Mouse (Mus musculus): ENCODE measurements around the gene Slc25a36.

The Slc25a36 gene

DNA sequence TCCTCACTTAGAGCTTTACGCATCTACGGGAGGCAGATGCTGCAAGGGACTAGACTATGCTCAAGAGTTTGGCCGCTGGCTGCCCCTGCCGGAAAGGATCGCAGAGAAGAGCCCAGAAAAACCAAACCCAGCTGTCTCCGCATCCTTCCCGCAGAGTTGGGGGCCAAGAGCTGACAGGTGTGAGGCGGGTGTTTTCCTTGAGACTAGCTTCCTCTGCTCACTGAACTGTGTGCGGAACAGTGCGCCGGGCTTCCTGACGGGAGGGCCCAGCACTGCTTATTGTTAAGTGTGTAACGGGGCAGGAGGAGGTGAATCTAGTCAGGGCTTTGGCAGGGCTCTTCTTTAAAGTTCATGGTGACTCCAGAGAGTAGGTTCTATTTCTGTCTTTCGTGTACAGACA, 55.1 kb downstream of the Slc25a36 start:
- H3K4me3 ChIP-seq (replicated peaks; ENCODE audit: low read length), result peak overlapping the region; percentile 51; the same call in 1 of the 2 replicates
- no peaks in the 10 kb centered on the region for H3K36me3 ChIP-seq (ENCODE audit: insufficient read depth, low read length)
- H3K9me3 ChIP-seq (ENCODE audit: low read length), result no peaks in the 10 kb centered on the region
- peaks cover 8% of the 10 kb centered on the region; the same call in 1 of the 2 replicates for H3K27me3 ChIP-seq (ENCODE audit: insufficient read depth, low read length)
- peaks cover 37% of the 10 kb centered on the region for H3K4me1 ChIP-seq (replicated peaks; ENCODE audit: low read depth, low read length)
- no peak for TF ChIP-seq CTCF (conservative IDR thresholded peaks at IDR 0.05; ENCODE audit: low read length)
- TF ChIP-seq NANOG (IDR thresholded peaks at IDR 0.05; ENCODE audit: borderline replicate concordance, low read length), result no peak
- no peak for TF ChIP-seq POU5F1 (IDR thresholded peaks at IDR 0.05; ENCODE audit: borderline replicate concordance, low read length)

DNA sequence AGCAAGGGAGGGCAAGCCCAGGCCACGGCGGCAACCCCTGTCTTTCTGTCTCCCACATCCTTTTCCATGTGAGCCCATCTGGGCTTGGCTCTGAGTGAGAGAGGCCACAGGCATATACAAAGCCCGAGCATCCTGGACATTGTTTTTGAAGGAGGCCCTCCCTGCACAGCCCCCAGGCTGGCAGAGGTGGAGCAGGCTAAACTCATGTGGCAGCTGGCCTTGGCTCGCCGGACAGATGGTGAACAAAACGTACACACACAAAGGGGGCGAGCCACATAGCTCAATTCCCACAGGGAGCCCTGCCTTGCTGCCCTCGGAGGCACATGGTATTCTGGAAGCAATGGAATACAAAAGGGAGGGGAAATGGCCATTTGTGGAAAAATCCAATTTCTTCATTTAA, 59.8 kb downstream of the Slc25a36 start:
- Histone ChIP-seq H3K27me3 (ENCODE audit: insufficient read depth, low read length) (peaks cover 8% of the 10 kb centered on the region; the same call in 1 of the 2 replicates), H3K4me1 (replicated peaks; ENCODE audit: low read depth, low read length) (peaks cover 23% of the 10 kb centered on the region), H3K9me3 (ENCODE audit: low read length) (peaks cover 17% of the 10 kb centered on the region), H3K4me3 (replicated peaks; ENCODE audit: low read length) (no peak overlapping the region), H3K36me3 (ENCODE audit: insufficient read depth, low read length) (no peaks in the 10 kb centered on the region)
- TF ChIP-seq CTCF (conservative IDR thresholded peaks at IDR 0.05; ENCODE audit: low read length), result no peak

DNA sequence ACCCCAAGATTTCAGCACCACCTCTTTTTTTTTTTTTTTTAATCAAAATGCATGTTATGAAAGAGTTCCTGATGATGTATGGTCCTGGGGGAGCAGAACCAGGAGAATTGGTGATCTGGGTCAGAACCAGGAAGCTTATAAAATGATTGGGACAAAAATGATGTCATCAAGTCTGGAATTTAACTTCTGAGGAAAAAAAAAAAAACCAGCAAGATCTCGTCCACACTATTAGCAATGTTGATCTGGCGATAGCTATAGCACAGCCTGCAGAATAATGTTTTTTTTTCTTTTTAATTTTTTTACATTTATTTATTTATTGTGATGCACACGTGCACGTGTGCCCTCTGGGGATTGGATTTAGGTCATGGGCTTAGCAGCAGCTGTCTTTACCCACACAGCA, 64.7 kb downstream of the Slc25a36 start:
- no peak overlapping the region for H3K4me3 ChIP-seq (replicated peaks; ENCODE audit: low read length)
- peaks cover 3% of the 10 kb centered on the region for H3K4me1 ChIP-seq (replicated peaks; ENCODE audit: low read depth, low read length)
- no peaks in the 10 kb centered on the region for H3K36me3 ChIP-seq (ENCODE audit: insufficient read depth, low read length)
- H3K27me3 ChIP-seq (ENCODE audit: insufficient read depth, low read length), result no peaks in the 10 kb centered on the region
- TF ChIP-seq NANOG (IDR thresholded peaks at IDR 0.05; ENCODE audit: borderline replicate concordance, low read length), result no peak
- TF ChIP-seq POU5F1 (IDR thresholded peaks at IDR 0.05; ENCODE audit: borderline replicate concordance, low read length), result no peak
- no peak for TF ChIP-seq CTCF (conservative IDR thresholded peaks at IDR 0.05; ENCODE audit: low read length)
- H3K9me3 ChIP-seq (ENCODE audit: low read length), result peaks cover 29% of the 10 kb centered on the region

DNA sequence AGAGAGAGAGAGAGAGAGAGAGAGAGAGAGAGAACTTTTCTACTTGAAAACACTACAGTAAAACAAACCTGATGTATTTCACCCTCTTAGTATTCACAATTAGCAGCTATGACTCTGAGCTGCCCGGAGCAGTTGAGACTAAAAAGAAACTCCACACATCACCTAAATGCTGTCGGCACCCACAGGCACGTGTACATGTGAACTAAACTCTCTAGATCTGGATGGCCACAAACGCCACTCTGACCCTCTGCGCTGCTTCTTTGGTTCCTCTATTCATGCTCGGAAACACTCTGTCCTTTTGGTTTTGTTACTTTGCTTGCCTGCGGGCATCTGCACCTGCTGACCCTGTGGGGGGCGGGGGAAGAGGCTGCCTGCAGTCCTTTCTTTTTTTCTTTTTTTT, 69.3 kb downstream of the Slc25a36 start:
- H3K9me3 ChIP-seq (ENCODE audit: low read length), result peaks cover 17% of the 10 kb centered on the region
- TF ChIP-seq POU5F1 (IDR thresholded peaks at IDR 0.05; ENCODE audit: borderline replicate concordance, low read length) (no peak), CTCF (conservative IDR thresholded peaks at IDR 0.05; ENCODE audit: low read length) (no peak), NANOG (IDR thresholded peaks at IDR 0.05; ENCODE audit: borderline replicate concordance, low read length) (no peak)
- H3K36me3 ChIP-seq (ENCODE audit: insufficient read depth, low read length), result no peaks in the 10 kb centered on the region
- H3K4me1 ChIP-seq (replicated peaks; ENCODE audit: low read depth, low read length), result no peaks in the 10 kb centered on the region
- H3K27me3 ChIP-seq (ENCODE audit: insufficient read depth, low read length), result no peaks in the 10 kb centered on the region
- H3K4me3 ChIP-seq (replicated peaks; ENCODE audit: low read length), result no peak overlapping the region

DNA sequence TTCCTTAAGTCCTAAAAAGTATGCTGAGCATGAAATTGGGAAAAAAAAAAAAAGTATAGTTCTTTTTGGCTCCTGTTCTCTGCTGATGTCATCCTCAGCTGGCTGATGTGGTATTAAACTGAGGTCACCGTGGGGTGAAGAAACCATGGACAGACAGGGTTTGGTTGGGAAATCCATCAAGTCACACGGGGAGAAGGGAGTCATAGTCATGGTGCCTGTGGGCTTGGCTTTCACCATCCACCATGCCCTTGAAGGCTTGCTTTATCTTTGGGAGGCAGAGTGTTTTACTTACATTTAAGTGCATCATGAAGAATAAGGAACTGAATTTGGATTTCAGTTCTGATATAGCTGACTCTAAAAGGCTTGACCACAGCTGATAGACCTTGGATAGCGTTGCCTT, 72.9 kb downstream of the Slc25a36 start:
- TF ChIP-seq POU5F1 (IDR thresholded peaks at IDR 0.05; ENCODE audit: borderline replicate concordance, low read length) (no peak), CTCF (conservative IDR thresholded peaks at IDR 0.05; ENCODE audit: low read length) (no peak), NANOG (IDR thresholded peaks at IDR 0.05; ENCODE audit: borderline replicate concordance, low read length) (no peak)
- Histone ChIP-seq H3K9me3 (ENCODE audit: low read length) (no peaks in the 10 kb centered on the region), H3K4me3 (replicated peaks; ENCODE audit: low read length) (no peak overlapping the region), H3K36me3 (ENCODE audit: insufficient read depth, low read length) (no peaks in the 10 kb centered on the region), H3K4me1 (replicated peaks; ENCODE audit: low read depth, low read length) (no peaks in the 10 kb centered on the region), H3K27me3 (ENCODE audit: insufficient read depth, low read length) (no peaks in the 10 kb centered on the region)

DNA sequence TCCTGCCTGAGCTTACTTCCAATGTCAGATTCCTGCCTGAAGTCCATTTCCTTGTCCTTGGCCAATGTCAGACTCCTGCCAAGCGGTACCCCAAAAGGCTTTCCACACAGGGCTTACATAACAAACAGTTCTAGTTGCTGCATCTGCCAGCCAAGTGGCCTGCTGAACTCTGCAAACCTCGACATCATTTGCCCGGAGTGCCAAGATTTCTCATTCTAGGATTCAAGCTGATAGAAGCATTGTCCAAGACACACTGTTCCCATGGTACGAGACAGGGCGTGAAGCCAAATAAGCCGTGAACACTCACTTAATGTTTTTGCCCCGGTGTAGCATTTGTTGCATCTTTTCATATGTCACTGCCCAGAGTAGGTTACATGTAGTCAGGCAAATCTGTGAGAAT, 74.3 kb downstream of the Slc25a36 start:
- no peaks in the 10 kb centered on the region for H3K9me3 ChIP-seq (ENCODE audit: low read length)

DNA sequence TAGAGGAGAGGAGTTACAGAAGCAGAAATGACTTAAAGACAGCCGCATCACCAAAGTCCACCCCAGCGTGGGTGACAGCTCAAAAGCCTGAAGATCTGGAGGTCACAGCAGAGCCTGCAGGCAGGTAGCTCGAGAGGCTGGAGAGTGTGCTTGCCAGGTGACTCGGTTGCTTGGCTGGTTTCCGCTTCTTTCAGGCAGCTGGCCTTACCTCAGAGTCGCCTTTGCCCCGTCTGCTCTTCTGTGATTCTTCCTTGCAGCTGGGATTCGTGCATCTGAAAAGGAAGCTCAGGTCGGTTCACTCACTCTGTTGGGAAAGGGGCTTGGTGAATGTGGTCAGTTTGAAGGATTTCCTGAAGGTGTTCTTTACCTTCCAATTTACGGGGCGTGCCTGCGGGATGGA, 83.6 kb downstream of the Slc25a36 start:
- Histone ChIP-seq H3K4me3 (replicated peaks; ENCODE audit: low read length) (no peak overlapping the region), H3K27me3 (ENCODE audit: insufficient read depth, low read length) (peaks cover 4% of the 10 kb centered on the region; the same call in 1 of the 2 replicates), H3K36me3 (ENCODE audit: insufficient read depth, low read length) (no peaks in the 10 kb centered on the region), H3K9me3 (ENCODE audit: low read length) (peaks cover 10% of the 10 kb centered on the region), H3K4me1 (replicated peaks; ENCODE audit: low read depth, low read length) (peaks cover 22% of the 10 kb centered on the region)
- TF ChIP-seq NANOG (IDR thresholded peaks at IDR 0.05; ENCODE audit: borderline replicate concordance, low read length) (no peak), CTCF (conservative IDR thresholded peaks at IDR 0.05; ENCODE audit: low read length) (no peak), POU5F1 (IDR thresholded peaks at IDR 0.05; ENCODE audit: borderline replicate concordance, low read length) (no peak)

More for the DNA sequence above, 74.3 kb downstream of the Slc25a36 start:
- Histone ChIP-seq H3K4me3 (replicated peaks; ENCODE audit: low read length) (no peak overlapping the region), H3K27me3 (ENCODE audit: insufficient read depth, low read length) (no peaks in the 10 kb centered on the region), H3K4me1 (replicated peaks; ENCODE audit: low read depth, low read length) (no peaks in the 10 kb centered on the region), H3K36me3 (ENCODE audit: insufficient read depth, low read length) (no peaks in the 10 kb centered on the region)
- TF ChIP-seq NANOG (IDR thresholded peaks at IDR 0.05; ENCODE audit: borderline replicate concordance, low read length) (no peak), POU5F1 (IDR thresholded peaks at IDR 0.05; ENCODE audit: borderline replicate concordance, low read length) (no peak), CTCF (conservative IDR thresholded peaks at IDR 0.05; ENCODE audit: low read length) (no peak)

DNA sequence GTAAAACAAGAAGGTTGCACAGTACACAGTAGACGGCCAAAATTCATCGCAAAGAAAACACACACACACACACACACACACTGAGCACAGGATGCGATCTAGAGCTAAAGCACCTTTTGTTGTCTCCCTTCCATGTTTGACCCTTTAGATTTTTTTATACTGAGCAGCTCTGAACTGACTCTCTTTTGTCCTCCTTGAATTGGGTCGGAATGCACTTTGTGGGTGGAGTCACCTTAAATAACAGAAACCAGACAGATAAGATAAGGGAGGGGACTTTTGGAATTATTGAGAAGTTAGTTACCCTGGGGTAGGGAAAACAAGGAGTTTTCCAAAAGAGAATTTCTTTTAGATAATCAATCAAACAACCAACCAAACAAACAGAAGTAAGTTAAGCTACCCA, 85.0 kb downstream of the Slc25a36 start:
- peaks cover 24% of the 10 kb centered on the region for H3K4me1 ChIP-seq (replicated peaks; ENCODE audit: low read depth, low read length)
- H3K9me3 ChIP-seq (ENCODE audit: low read length), result peaks cover 10% of the 10 kb centered on the region
- peaks cover 10% of the 10 kb centered on the region for H3K27me3 ChIP-seq (ENCODE audit: insufficient read depth, low read length)
- TF ChIP-seq CTCF (conservative IDR thresholded peaks at IDR 0.05; ENCODE audit: low read length), result no peak
- TF ChIP-seq NANOG (IDR thresholded peaks at IDR 0.05; ENCODE audit: borderline replicate concordance, low read length), result no peak
- no peak for TF ChIP-seq POU5F1 (IDR thresholded peaks at IDR 0.05; ENCODE audit: borderline replicate concordance, low read length)
- H3K4me3 ChIP-seq (replicated peaks; ENCODE audit: low read length), result no peak overlapping the region
- no peaks in the 10 kb centered on the region for H3K36me3 ChIP-seq (ENCODE audit: insufficient read depth, low read length)

All from E14TG2a.4 (cell line).